17 mouse cellular contexts compared by ENCODE assay signal in the genomic region with DNA sequence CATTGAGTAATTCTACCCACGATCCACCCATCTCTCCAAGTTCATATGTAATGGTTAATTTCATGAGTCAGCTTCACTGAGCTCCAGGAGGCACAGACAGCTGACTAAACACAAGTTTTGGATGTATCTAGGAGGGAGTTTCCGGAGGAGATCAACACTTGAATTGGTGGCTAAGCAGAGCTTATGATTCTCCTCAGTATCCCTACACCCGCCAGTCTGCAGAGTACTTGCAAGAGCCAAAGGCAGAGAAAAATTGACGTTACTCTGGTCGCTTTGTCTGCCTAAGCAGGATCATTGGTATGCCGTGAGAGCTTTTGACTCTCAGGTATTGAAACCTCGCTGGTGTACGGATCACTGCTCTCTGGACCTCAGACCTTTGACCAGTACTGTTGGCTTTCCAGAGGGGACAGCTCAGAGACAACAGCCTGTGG. TPM values are rescaled to one million over a fixed set of nuclear protein-coding genes. Genes with fewer than 3 reads are reported as not detected.
DNase-seq lines count a peak whose midpoint lies in the region; ATAC-seq and TF ChIP-seq lines count a peak whose summit lies in the region.
"Had no signal": no experiment of that assay in that cellular context is flagged by ENCODE, and none has a peak within 500 bp of the region (broad histone marks: within the 10 kb centered on the region; RNA-seq: fewer than 3 reads in every experiment).

No protein-coding gene starts in this region.

- peak; percentile 36 for DNase-seq in 3T3-L1 (ENCODE audit: low read depth, low spot score)
- peak; percentile 75 for DNase-seq in NIH3T3 (ENCODE audit: low read depth)
- DNase-seq in kidney, postnatal 4 days, result peak; percentile 26 to 52
- DNase-seq in hindbrain, postnatal 0 days (ENCODE audit: low spot score), result no peak
- no peak for DNase-seq in heart, postnatal 10 days
- no peak for DNase-seq in adrenal gland, postnatal 25 days
- DNase-seq: adrenal gland, adult 8-10 months; cerebellum, adult 18-20 months; forebrain, postnatal 0 days; lung, adult 18-20 months; thymus, adult 2 months had no signal

- no peaks in the 10 kb centered on the region for H3K4me1 ChIP-seq in kidney, embryonic 14.5 days (ENCODE audit: control insufficient read depth, insufficient read depth, low read length)
- H3K4me1 ChIP-seq in hindbrain, postnatal 0 days (ENCODE audit: insufficient read depth, low read length), result no peaks in the 10 kb centered on the region
- H3K4me1 ChIP-seq: hindbrain, embryonic 12.5 days; midbrain, embryonic 10.5 days had no signal

- intact Hi-C loops in heart, postnatal 10 days (cut with DNase I), result no loop called here

- H3K27me3 ChIP-seq in kidney, embryonic 14.5 days (ENCODE audit: control insufficient read depth, insufficient read depth, low read length), result no peaks in the 10 kb centered on the region
- H3K27me3 ChIP-seq in hindbrain, postnatal 0 days (ENCODE audit: insufficient read depth, low read length), result no peaks in the 10 kb centered on the region
- H3K27me3 ChIP-seq: hindbrain, embryonic 12.5 days had no signal

- no peak for TF ChIP-seq CTCF in hindbrain, postnatal 0 days (IDR thresholded peaks at IDR 0.05; ENCODE audit: low read depth)

- no peaks in the 10 kb centered on the region for H3K9me3 ChIP-seq in kidney, embryonic 14.5 days (ENCODE audit: control insufficient read depth, low read length)
- no peaks in the 10 kb centered on the region for H3K9me3 ChIP-seq in hindbrain, postnatal 0 days (ENCODE audit: low read length)
- H3K9me3 ChIP-seq: hindbrain, embryonic 12.5 days; limb, embryonic 10.5 days; midbrain, embryonic 10.5 days had no signal

- WGBS in kidney, embryonic 14.5 days, result 67% methylated on average over 8 of the region's 8 CpGs
- 79% methylated on average over 8 of the region's 8 CpGs for WGBS in hindbrain, postnatal 0 days

- no peaks in the 10 kb centered on the region for H3K36me3 ChIP-seq in kidney, embryonic 14.5 days (ENCODE audit: control insufficient read depth, insufficient read depth, low read length)
- no peaks in the 10 kb centered on the region for H3K36me3 ChIP-seq in hindbrain, postnatal 0 days (ENCODE audit: insufficient read depth, low read length)
- H3K36me3 ChIP-seq: hindbrain, embryonic 12.5 days; limb, embryonic 10.5 days; midbrain, embryonic 10.5 days had no signal

- ATAC-seq in kidney, embryonic 14.5 days (ENCODE audit: low FRiP score, low TSS enrichment), result peak; percentile 24; the same call in 1 of the 2 replicates
- ATAC-seq in hindbrain, postnatal 0 days, result no peak
- ATAC-seq: forebrain, postnatal 0 days had no signal

- no peak overlapping the region for H3K9ac ChIP-seq in kidney, embryonic 14.5 days (ENCODE audit: low read depth, low read length)
- H3K9ac ChIP-seq in hindbrain, postnatal 0 days (replicated peaks; ENCODE audit: low read length), result no peak overlapping the region
- H3K9ac ChIP-seq: forebrain, postnatal 0 days; hindbrain, embryonic 12.5 days had no signal

- no peak overlapping the region for H3K4me2 ChIP-seq in kidney, embryonic 14.5 days (replicated peaks; ENCODE audit: low read depth, low read length)
- no peak overlapping the region for H3K4me2 ChIP-seq in hindbrain, postnatal 0 days (ENCODE audit: low read depth, low read length)
- H3K4me2 ChIP-seq: hindbrain, embryonic 12.5 days had no signal

- H3K27ac ChIP-seq in kidney, embryonic 14.5 days (ENCODE audit: low read depth, low read length), result no peak overlapping the region
- no peak overlapping the region for H3K27ac ChIP-seq in hindbrain, postnatal 0 days
- H3K27ac ChIP-seq: hindbrain, embryonic 12.5 days; left cerebral cortex, adult 2 months; limb, embryonic 10.5 days; midbrain, embryonic 10.5 days had no signal

- no peak overlapping the region for H3K4me3 ChIP-seq in kidney, embryonic 14.5 days (ENCODE audit: low read length)
- H3K4me3 ChIP-seq in hindbrain, postnatal 0 days (ENCODE audit: low read length), result no peak overlapping the region
- H3K4me3 ChIP-seq: erythroblast, embryonic 14.5 days; hindbrain, embryonic 12.5 days; left cerebral cortex, adult 2 months; limb, embryonic 10.5 days; midbrain, embryonic 10.5 days had no signal

RNA-seq across cellular contexts. Expression of a gene that starts 16.4 kb away (rescaled TPM):
- polyA plus RNA-seq in kidney, embryonic 14.5 days (2014; fragmentation: Nextera tagmentation; extraction: Ambion mirVana), result 10.2 and 14.6 TPM in 2 replicates
- total RNA-seq in hindbrain, postnatal 0 days (2014; rRNA removed), result 31.7 and 49.9 TPM in 2 replicates
- polyA plus RNA-seq in hindbrain, postnatal 0 days (2015; fragmentation: Nextera tagmentation; extraction: Ambion mirVana), result 20.8 and 21.0 TPM in 2 replicates
- total RNA-seq in heart, postnatal 10 days (2021), result 100 to 1,000 TPM; 151 to 159 TPM
- 30.1 and 40.7 TPM in 2 replicates for total RNA-seq in adrenal gland, postnatal 25 days (2021)
- polyA plus RNA-seq: erythroblast, embryonic 14.5 days had no signal

Comparison
In these comparisons a context has a peak if more than half of its experiments do, and no peak if none do; other contexts are left out.
1. DNase-seq: peak in 3T3-L1 (single experiment), NIH3T3 (single experiment) and kidney, postnatal 4 days (2 of 2); none in hindbrain, postnatal 0 days (single experiment), heart, postnatal 10 days (0 of 2) and adrenal gland, postnatal 25 days (single experiment).